Mouse (Mus musculus) cerebellum, adult 8-10 months (tissue): ENCODE data around the gene Orc2.
A peak's percentile ranks its signal among the peaks of the same experiment; 100 is the strongest.

Experiments
- DNase-seq: peaks from one replicate; pipeline ENCODE4 v3.0.0; 2022

Orc2 gene

GRCm38 (mm10) chr1:58504577-58505254 is at the start of gene Orc2:
TSS of gene Orc2 (minus strand) at chr1:58505109.
- peak; percentile 86 for DNase-seq

GRCm38 (mm10) chr1:58541386-58541785 is 36.5 kb upstream of the Orc2 start:
- no peak for DNase-seq

GRCm38 (mm10) chr1:58507249-58507648 is 2.3 kb upstream of the Orc2 start:
- DNase-seq: no peak

GRCm38 (mm10) chr1:58503793-58504370 is 1.0 kb downstream of the Orc2 start:
- DNase-seq: no peak

GRCm38 (mm10) chr1:58503134-58503533 is 1.8 kb downstream of the Orc2 start:
- no peak for DNase-seq

- no peak for DNase-seq
Measured at GRCm38 (mm10) chr1:58498758-58499157, 6.2 kb downstream of the Orc2 start.

GRCm38 (mm10) chr1:58497678-58498077 is 7.2 kb downstream of the Orc2 start:
- no peak for DNase-seq

- no peak for DNase-seq
Measured at GRCm38 (mm10) chr1:58495603-58496002, 9.3 kb downstream of the Orc2 start.

GRCm38 (mm10) chr1:58482647-58483046 is 22.3 kb downstream of the Orc2 start:
- DNase-seq: no peak

GRCm38 (mm10) chr1:58475662-58476061 is 29.2 kb downstream of the Orc2 start:
- no peak for DNase-seq

- DNase-seq: peak; percentile 25
Measured at GRCm38 (mm10) chr1:58465561-58465960, 39.3 kb downstream of the Orc2 start.

- peak; percentile 42 for DNase-seq
Measured at GRCm38 (mm10) chr1:58465042-58465441, 39.9 kb downstream of the Orc2 start.

- DNase-seq: no peak
Measured at GRCm38 (mm10) chr1:58463935-58464334, 41.0 kb downstream of the Orc2 start.

GRCm38 (mm10) chr1:58460566-58460965 is 44.3 kb downstream of the Orc2 start:
- DNase-seq: no peak

- no peak for DNase-seq
Measured at GRCm38 (mm10) chr1:58458867-58459266, 46.0 kb downstream of the Orc2 start.

GRCm38 (mm10) chr1:58458175-58458574 is 46.7 kb downstream of the Orc2 start:
- DNase-seq: no peak

GRCm38 (mm10) chr1:58454316-58454715 is 50.6 kb downstream of the Orc2 start:
- no peak for DNase-seq

GRCm38 (mm10) chr1:58448396-58448795 is 56.5 kb downstream of the Orc2 start:
- DNase-seq: no peak

GRCm38 (mm10) chr1:58447766-58448165 is 57.1 kb downstream of the Orc2 start:
- no peak for DNase-seq

- no peak for DNase-seq
Measured at GRCm38 (mm10) chr1:58445861-58446260, 59.0 kb downstream of the Orc2 start.

- DNase-seq: peak; percentile 71
Measured at GRCm38 (mm10) chr1:58445143-58445722, 59.7 kb downstream of the Orc2 start, which contains the start of the genes Nif3l1 and Ppil3. TSS of gene Nif3l1 (plus strand) at chr1:58445151. TSS of gene Ppil3 (minus strand) at chr1:58445486.

- no peak for DNase-seq
Measured at GRCm38 (mm10) chr1:58444691-58445090, 60.2 kb downstream of the Orc2 start.

- DNase-seq: no peak
Measured at GRCm38 (mm10) chr1:58424551-58424950, 80.4 kb downstream of the Orc2 start.
